Mouse (Mus musculus) midbrain, embryonic 11.5 days (tissue): Measurements from ENCODE around the gene Dmrtc2. TPM values are rescaled to one million over a fixed set of nuclear protein-coding genes. Genes with fewer than 3 reads are reported as not detected.
"Not testable (repeated sequence)": the region's sequence is repeated elsewhere in the genome, so short reads cannot be mapped to it uniquely, and the experiment has no call there.

ENCODE experiments used
- ATAC-seq: fragments of 200-750 bp; cut with Nextera tagmentation; 2 replicates; pipeline ENCODE4 v1.8.0; 2017; ENCODE audit warnings: moderate TSS enrichment, moderate library complexity; ENCODE audit not compliant: low FRiP score
- DNase-seq: peaks from one replicate; pipeline ENCODE4 v3.0.0; 2015; ENCODE audit warnings: low spot score; ENCODE audit errors: missing footprints
- H3K27ac ChIP-seq: fragments of 300-500 bp; sonication (generic); 2 replicates; pipeline ENCODE4 v1.5.1; 2014; ENCODE audit warnings: low read depth, low read length
- H3K27me3 ChIP-seq: fragments of 300-500 bp; sonication (generic); 2 replicates; pipeline ENCODE4 v1.6.1; 2014; ENCODE audit warnings: mild to moderate bottlenecking, low read length, moderate library complexity, mixed read lengths; ENCODE audit not compliant: control insufficient read depth, insufficient read depth
- H3K36me3 ChIP-seq: fragments of 300-500 bp; sonication (generic); 2 replicates; pipeline ENCODE4 v1.6.1; 2014; ENCODE audit warnings: mild to moderate bottlenecking, low read length, moderate library complexity, mixed read lengths; ENCODE audit not compliant: control insufficient read depth, insufficient read depth
- H3K4me1 ChIP-seq: fragments of 300-500 bp; sonication (generic); 2 replicates; pipeline ENCODE4 v1.6.1; 2014; ENCODE audit warnings: low read length; ENCODE audit not compliant: control insufficient read depth, insufficient read depth
- H3K4me2 ChIP-seq: fragments of 300-500 bp; sonication (generic); 2 replicates; pipeline ENCODE4 v1.6.1; 2014; ENCODE audit warnings: mild to moderate bottlenecking, moderate library complexity
- H3K4me3 ChIP-seq: fragments of 300-500 bp; sonication (generic); 2 replicates; pipeline ENCODE4 v1.5.1; 2014; ENCODE audit warnings: low read depth, low read length
- H3K9ac ChIP-seq: fragments of 300-500 bp; sonication (generic); 2 replicates; pipeline ENCODE4 v1.6.1; 2014; ENCODE audit warnings: low read length
- H3K9me3 ChIP-seq: fragments of 300-500 bp; sonication (generic); 2 replicates; pipeline ENCODE4 v1.6.1; 2016; ENCODE audit warnings: low read length; ENCODE audit not compliant: control insufficient read depth
- WGBS: fragments of 180-500 bp; shearing (Covaris S2); extraction: QIAGEN DNeasy Blood & Tissue Kit; methylation state at CpG from one replicate; pipeline ENCODE4 v1.1.7; 2014; 5-methylcytosine and 5-hydroxymethylcytosine counted together
- polyA plus RNA-seq: library from polyadenylated mRNA; unstranded; fragments of >200 nt; fragmentation: Nextera tagmentation; extraction: Ambion mirVana; gene quantifications from 2 replicates; pipeline ENCODE4 v1.2.1, GENCODE M21; 2014

Gene Dmrtc2
- polyA plus RNA-seq: not detected in 2 replicates

GRCm38 (mm10) chr7:24869532-24870165 is at the start of gene Dmrtc2, which contains the start of gene Lypd4:
Gene Dmrtc2 (plus strand): TSS chr7:24870057.
Gene Lypd4 (minus strand): TSS chr7:24869941.
- Histone ChIP-seq H3K36me3 (no peaks in the 10 kb centered on the region), H3K4me2 (no peak within 1 kb of the TSS), H3K9ac (no peak within 1 kb of the TSS), H3K9me3 (no peaks in the 10 kb centered on the region; the same call in 1 of the 2 replicates), H3K4me1 (no peaks in the 10 kb centered on the region), H3K27ac (no peak within 1 kb of the TSS), H3K27me3 (peaks cover 2% of the 10 kb centered on the region; the same call in 1 of the 2 replicates), H3K4me3 (no peak within 1 kb of the TSS)
- ATAC-seq (peak; percentile 33; the same call in 1 of the 2 replicates), DNase-seq (peak; percentile 89)
- WGBS: 58% methylated on average over 41 of the region's 41 CpGs

- ATAC-seq (no peak), DNase-seq (no peak)
- H3K4me3 ChIP-seq: no peak overlapping the region
- no peaks in the 10 kb centered on the region for H3K27me3 ChIP-seq
- no peaks in the 10 kb centered on the region for H3K36me3 ChIP-seq
- no peak overlapping the region for H3K4me2 ChIP-seq
- no peaks in the 10 kb centered on the region for H3K4me1 ChIP-seq
- no peaks in the 10 kb centered on the region for H3K9me3 ChIP-seq
- H3K27ac ChIP-seq: no peak overlapping the region
- 82% methylated on average over 7 of the region's 7 CpGs for WGBS
- no peak overlapping the region for H3K9ac ChIP-seq
These were observed 45.4 kb upstream of the Dmrtc2 start for GRCm38 (mm10) chr7:24824452-24824851.

GRCm38 (mm10) chr7:24827181-24827580 is 42.7 kb upstream of the Dmrtc2 start:
- no peaks in the 10 kb centered on the region for H3K4me1 ChIP-seq
- H3K9ac ChIP-seq: no peak overlapping the region
- ATAC-seq: no peak
- 96% methylated on average over 4 of the region's 4 CpGs for WGBS
- no peak overlapping the region for H3K4me2 ChIP-seq
- H3K27me3 ChIP-seq: no peaks in the 10 kb centered on the region
- H3K36me3 ChIP-seq: no peaks in the 10 kb centered on the region
- no peaks in the 10 kb centered on the region for H3K9me3 ChIP-seq
- no peak overlapping the region for H3K4me3 ChIP-seq
- no peak overlapping the region for H3K27ac ChIP-seq
- DNase-seq: no peak

GRCm38 (mm10) chr7:24838732-24839409 is 31.0 kb upstream of the Dmrtc2 start:
- not testable (repeated sequence) for H3K36me3 ChIP-seq, H3K4me3 ChIP-seq, H3K4me2 ChIP-seq, H3K27me3 ChIP-seq, ATAC-seq, H3K9me3 ChIP-seq, H3K9ac ChIP-seq, H3K27ac ChIP-seq, H3K4me1 ChIP-seq, DNase-seq
- WGBS: 70% methylated on average over 11 of the region's 13 CpGs

- Histone ChIP-seq H3K27me3 (no peaks in the 10 kb centered on the region), H3K9me3 (no peaks in the 10 kb centered on the region), H3K27ac (no peak overlapping the region), H3K4me1 (no peaks in the 10 kb centered on the region), H3K9ac (no peak overlapping the region), H3K36me3 (no peaks in the 10 kb centered on the region), H3K4me3 (no peak overlapping the region), H3K4me2 (no peak overlapping the region)
- no peak for DNase-seq
- no peak for ATAC-seq
- WGBS: 81% methylated on average over 8 of the region's 8 CpGs
These were observed 30.4 kb upstream of the Dmrtc2 start for GRCm38 (mm10) chr7:24839410-24839808.

- H3K27ac ChIP-seq: no peak overlapping the region
- ATAC-seq (no peak), DNase-seq (no peak)
- no peaks in the 10 kb centered on the region for H3K27me3 ChIP-seq
- no peak overlapping the region for H3K4me3 ChIP-seq
- H3K4me2 ChIP-seq: no peak overlapping the region
- H3K9ac ChIP-seq: no peak overlapping the region
- H3K4me1 ChIP-seq: no peaks in the 10 kb centered on the region
- H3K36me3 ChIP-seq: no peaks in the 10 kb centered on the region
- no peaks in the 10 kb centered on the region for H3K9me3 ChIP-seq
- 71% methylated on average over 3 of the region's 3 CpGs for WGBS
These were observed 29.5 kb upstream of the Dmrtc2 start for GRCm38 (mm10) chr7:24840331-24840730.

GRCm38 (mm10) chr7:24841009-24841408 is 28.8 kb upstream of the Dmrtc2 start:
- ATAC-seq: no peak
- H3K27me3 ChIP-seq: no peaks in the 10 kb centered on the region
- no peaks in the 10 kb centered on the region for H3K4me1 ChIP-seq
- H3K4me2 ChIP-seq: no peak overlapping the region
- no peak for DNase-seq
- no peak overlapping the region for H3K9ac ChIP-seq
- no peaks in the 10 kb centered on the region for H3K9me3 ChIP-seq
- H3K36me3 ChIP-seq: no peaks in the 10 kb centered on the region
- H3K27ac ChIP-seq: no peak overlapping the region
- 73% methylated on average over 4 of the region's 4 CpGs for WGBS
- no peak overlapping the region for H3K4me3 ChIP-seq

- no peak for DNase-seq
- no peak overlapping the region for H3K27ac ChIP-seq
- H3K27me3 ChIP-seq: no peaks in the 10 kb centered on the region
- no peak overlapping the region for H3K9ac ChIP-seq
- 40% methylated on average over 5 of the region's 5 CpGs for WGBS
- no peak overlapping the region for H3K4me2 ChIP-seq
- ATAC-seq: no peak
- H3K4me3 ChIP-seq: no peak overlapping the region
- H3K9me3 ChIP-seq: no peaks in the 10 kb centered on the region
- no peaks in the 10 kb centered on the region for H3K36me3 ChIP-seq
- H3K4me1 ChIP-seq: no peaks in the 10 kb centered on the region
These were observed 25.7 kb upstream of the Dmrtc2 start for GRCm38 (mm10) chr7:24844144-24844543.

GRCm38 (mm10) chr7:24845181-24845580 is 24.7 kb upstream of the Dmrtc2 start:
- Histone ChIP-seq H3K4me1 (no peaks in the 10 kb centered on the region), H3K9ac (no peak overlapping the region), H3K27ac (no peak overlapping the region), H3K36me3 (no peaks in the 10 kb centered on the region), H3K4me2 (no peak overlapping the region), H3K27me3 (no peaks in the 10 kb centered on the region), H3K4me3 (no peak overlapping the region), H3K9me3 (no peaks in the 10 kb centered on the region)
- DNase-seq: no peak
- 82% methylated on average over 9 of the region's 9 CpGs for WGBS
- no peak for ATAC-seq
